Mouse (Mus musculus) kidney, embryonic 16.5 days (tissue): ENCODE data around the gene Lrrc52. TPM values are rescaled to one million over a fixed set of nuclear protein-coding genes. Genes with fewer than 3 reads are reported as not detected.

Source experiments
- ATAC-seq: fragments of 200-750 bp; cut with Nextera tagmentation; 2 replicates; pipeline ENCODE4 v1.8.0; 2017; ENCODE audit warnings: moderate TSS enrichment; ENCODE audit not compliant: low FRiP score, low TSS enrichment
- H3K27ac ChIP-seq: fragments of 300-500 bp; sonication (generic); 2 replicates; pipeline ENCODE4 v1.5.1; 2014; ENCODE audit warnings: low read length
- H3K27me3 ChIP-seq: fragments of 300-500 bp; sonication (generic); 2 replicates; pipeline ENCODE4 v1.6.1; 2014; ENCODE audit warnings: low read length, control low read depth, mixed read lengths; ENCODE audit not compliant: insufficient read depth
- H3K36me3 ChIP-seq: fragments of 300-500 bp; sonication (generic); 2 replicates; pipeline ENCODE4 v1.6.1; 2014; ENCODE audit warnings: low read length, control low read depth, mixed read lengths; ENCODE audit not compliant: insufficient read depth
- H3K4me1 ChIP-seq: fragments of 300-500 bp; sonication (generic); 2 replicates; pipeline ENCODE4 v1.6.1; 2014; ENCODE audit warnings: low read length, control low read depth, mixed read lengths; ENCODE audit not compliant: insufficient read depth
- H3K4me2 ChIP-seq: fragments of 300-500 bp; sonication (generic); replicated peaks from 2 replicates; pipeline ENCODE4 v1.6.1; 2014; ENCODE audit warnings: low read depth, low read length
- H3K4me3 ChIP-seq: fragments of 300-500 bp; sonication (generic); 2 replicates; pipeline ENCODE4 v1.5.1; 2014; ENCODE audit warnings: mild to moderate bottlenecking, low read length
- H3K9ac ChIP-seq: fragments of 300-500 bp; sonication (generic); replicated peaks from 2 replicates; pipeline ENCODE4 v1.6.1; 2014; ENCODE audit warnings: low read length
- H3K9me3 ChIP-seq: fragments of 300-500 bp; sonication (generic); 2 replicates; pipeline ENCODE4 v1.6.1; 2016; ENCODE audit warnings: low read length, control low read depth
- WGBS: fragments of 180-500 bp; shearing (Covaris S2); extraction: QIAGEN DNeasy Blood & Tissue Kit; methylation state at CpG from one replicate; pipeline ENCODE4 v1.1.7; 2014; 5-methylcytosine and 5-hydroxymethylcytosine counted together
- polyA plus RNA-seq: library from polyadenylated mRNA; unstranded; fragments of >200 nt; fragmentation: Nextera tagmentation; extraction: Ambion mirVana; gene quantifications from 2 replicates; pipeline ENCODE4 v1.2.1, GENCODE M21; 2015

Gene Lrrc52
- polyA plus RNA-seq, 1 experiment from 2014 or later = not detected

GRCm38 (mm10) chr1:167486959-167487680, 20.5 kb upstream of the Lrrc52 start:
- ATAC-seq = no peak
- 70% methylated on average over 3 of the region's 3 CpGs for WGBS

GRCm38 (mm10) chr1:167482863-167483262, 16.3 kb upstream of the Lrrc52 start:
- no peaks in the 10 kb centered on the region for H3K36me3 ChIP-seq
- H3K27ac ChIP-seq = no peak overlapping the region
- H3K4me3 ChIP-seq = no peak overlapping the region
- 84% methylated on average over 4 of the region's 4 CpGs for WGBS
- ATAC-seq = no peak
- no peak overlapping the region for H3K9ac ChIP-seq
- H3K9me3 ChIP-seq = no peaks in the 10 kb centered on the region
- H3K4me1 ChIP-seq = no peaks in the 10 kb centered on the region
- no peaks in the 10 kb centered on the region for H3K27me3 ChIP-seq
- no peak overlapping the region for H3K4me2 ChIP-seq

More at GRCm38 (mm10) chr1:167486959-167487680, 20.5 kb upstream of the Lrrc52 start:
- Histone ChIP-seq H3K9ac (no peak overlapping the region), H3K4me3 (no peak overlapping the region), H3K27me3 (no peaks in the 10 kb centered on the region), H3K36me3 (no peaks in the 10 kb centered on the region), H3K4me1 (no peaks in the 10 kb centered on the region), H3K9me3 (no peaks in the 10 kb centered on the region), H3K4me2 (no peak overlapping the region), H3K27ac (no peak overlapping the region)

GRCm38 (mm10) chr1:167473585-167473984, 7.0 kb upstream of the Lrrc52 start:
- no peaks in the 10 kb centered on the region for H3K9me3 ChIP-seq
- WGBS = 39% methylated on average over 4 of the region's 4 CpGs
- no peak overlapping the region for H3K4me2 ChIP-seq
- H3K27me3 ChIP-seq = no peaks in the 10 kb centered on the region
- no peak overlapping the region for H3K27ac ChIP-seq
- no peaks in the 10 kb centered on the region for H3K36me3 ChIP-seq
- H3K4me3 ChIP-seq = no peak overlapping the region
- no peak for ATAC-seq
- H3K9ac ChIP-seq = no peak overlapping the region
- H3K4me1 ChIP-seq = no peaks in the 10 kb centered on the region

- H3K4me2 ChIP-seq = no peak overlapping the region
- H3K36me3 ChIP-seq = no peaks in the 10 kb centered on the region
- H3K9ac ChIP-seq = no peak overlapping the region
- ATAC-seq = no peak
- no peak overlapping the region for H3K4me3 ChIP-seq
- H3K27me3 ChIP-seq = no peaks in the 10 kb centered on the region
- no peak overlapping the region for H3K27ac ChIP-seq
- WGBS = 38% methylated on average over 5 of the region's 5 CpGs
- no peaks in the 10 kb centered on the region for H3K9me3 ChIP-seq
- 0 out of 2 replicates have a peak, but pooled peaks cover 3% of the 10 kb centered on the region for H3K4me1 ChIP-seq
These were observed 1.3 kb upstream of the Lrrc52 start for GRCm38 (mm10) chr1:167467916-167468315.

- ATAC-seq = no peak
- Histone ChIP-seq H3K9me3 (no peaks in the 10 kb centered on the region), H3K9ac (no peak overlapping the region), H3K27me3 (no peaks in the 10 kb centered on the region), H3K4me3 (no peak overlapping the region), H3K27ac (no peak overlapping the region), H3K4me2 (no peak overlapping the region), H3K36me3 (no peaks in the 10 kb centered on the region), H3K4me1 (no peaks in the 10 kb centered on the region)
- whole genome bisulfite sequencing = 64% methylated on average over 3 of the region's 3 CpGs
These were observed 9.3 kb downstream of the Lrrc52 start for GRCm38 (mm10) chr1:167457311-167457710.

- Histone ChIP-seq H3K9ac (no peak overlapping the region), H3K9me3 (no peaks in the 10 kb centered on the region), H3K27ac (no peak overlapping the region), H3K36me3 (no peaks in the 10 kb centered on the region), H3K27me3 (no peaks in the 10 kb centered on the region), H3K4me2 (no peak overlapping the region), H3K4me3 (no peak overlapping the region), H3K4me1 (no peaks in the 10 kb centered on the region)
- 84% methylated on average over 3 of the region's 3 CpGs for WGBS
- ATAC-seq = no peak
These were observed 13.5 kb downstream of the Lrrc52 start for GRCm38 (mm10) chr1:167453048-167453447.

GRCm38 (mm10) chr1:167452456-167452855, 14.1 kb downstream of the Lrrc52 start:
- no peaks in the 10 kb centered on the region for H3K9me3 ChIP-seq
- no peak overlapping the region for H3K4me3 ChIP-seq
- no peak overlapping the region for H3K27ac ChIP-seq
- no peaks in the 10 kb centered on the region for H3K36me3 ChIP-seq
- no peaks in the 10 kb centered on the region for H3K4me1 ChIP-seq
- no peak overlapping the region for H3K4me2 ChIP-seq
- 77% methylated on average over 6 of the region's 6 CpGs for WGBS
- H3K9ac ChIP-seq = no peak overlapping the region
- no peak for ATAC-seq
- H3K27me3 ChIP-seq = no peaks in the 10 kb centered on the region

GRCm38 (mm10) chr1:167448598-167448997, 18.0 kb downstream of the Lrrc52 start:
- 0 out of 2 replicates have a peak, but pooled peaks have one; percentile 39 for ATAC-seq
- WGBS = 32% methylated on average over 7 of the region's 7 CpGs
- H3K4me2 ChIP-seq = no peak overlapping the region
- no peak overlapping the region for H3K27ac ChIP-seq
- no peaks in the 10 kb centered on the region for H3K9me3 ChIP-seq
- no peak overlapping the region for H3K9ac ChIP-seq
- no peaks in the 10 kb centered on the region for H3K27me3 ChIP-seq
- H3K36me3 ChIP-seq = no peaks in the 10 kb centered on the region
- no peaks in the 10 kb centered on the region for H3K4me1 ChIP-seq
- H3K4me3 ChIP-seq = no peak overlapping the region

- no peak overlapping the region for H3K4me2 ChIP-seq
- ATAC-seq = no peak
- H3K27ac ChIP-seq = no peak overlapping the region
- 43% methylated on average over 6 of the region's 6 CpGs for WGBS
- no peaks in the 10 kb centered on the region for H3K36me3 ChIP-seq
- no peak overlapping the region for H3K4me3 ChIP-seq
- no peaks in the 10 kb centered on the region for H3K4me1 ChIP-seq
- no peaks in the 10 kb centered on the region for H3K27me3 ChIP-seq
- no peak overlapping the region for H3K9ac ChIP-seq
- H3K9me3 ChIP-seq = no peaks in the 10 kb centered on the region
These were observed 18.5 kb downstream of the Lrrc52 start for GRCm38 (mm10) chr1:167448088-167448487.

GRCm38 (mm10) chr1:167446516-167446915, 20.1 kb downstream of the Lrrc52 start:
- Histone ChIP-seq H3K4me3 (no peak overlapping the region), H3K27ac (no peak overlapping the region), H3K4me2 (no peak overlapping the region), H3K27me3 (0 out of 2 replicates have a peak, but pooled peaks cover under 1% of the 10 kb centered on the region), H3K4me1 (no peaks in the 10 kb centered on the region), H3K9ac (no peak overlapping the region), H3K9me3 (no peaks in the 10 kb centered on the region), H3K36me3 (no peaks in the 10 kb centered on the region)
- no peak for ATAC-seq
- 90% methylated on average over 6 of the region's 6 CpGs for WGBS
